Mouse (Mus musculus): ENCODE data around the gene Gbp8.
"Not testable (repeated sequence)": the region's sequence is repeated elsewhere in the genome, so short reads cannot be mapped to it uniquely, and the experiment has no call there.

Gbp8 gene

DNA sequence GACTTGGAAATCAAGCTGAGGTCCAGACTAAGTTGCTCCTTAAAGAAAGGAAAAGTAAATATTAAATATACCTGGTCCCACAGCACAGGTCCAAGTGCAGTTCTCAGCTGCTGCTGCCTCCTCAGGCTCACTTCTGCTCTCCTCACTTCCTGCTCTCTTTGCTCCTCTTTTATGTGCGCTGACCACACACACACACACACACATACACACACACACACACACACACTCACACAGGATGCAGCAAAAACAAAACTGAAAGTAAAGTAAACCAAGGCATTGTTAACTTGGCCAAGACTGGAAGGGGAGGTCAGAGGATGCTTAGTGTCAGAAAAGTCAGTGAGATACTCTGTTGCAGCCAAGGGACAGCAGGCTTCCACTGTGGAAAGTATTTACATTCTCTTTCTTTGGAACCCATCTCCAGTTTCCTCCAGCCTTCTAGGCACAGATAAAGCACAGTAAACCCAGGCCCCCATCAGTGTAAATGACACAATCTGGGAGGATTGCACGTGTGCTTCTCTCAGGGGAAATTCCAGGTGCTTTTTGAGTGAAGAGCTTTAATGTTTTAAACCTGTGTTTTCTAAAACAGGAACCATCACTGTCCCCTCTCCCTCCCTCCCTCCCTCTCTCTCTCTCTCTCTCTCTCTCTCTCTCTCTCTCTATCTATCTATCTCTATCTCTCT is at the start of gene Gbp8, which contains the start of the genes Gbp9 and Gbp4:
TSS of gene Gbp8 (minus strand) at position 132 of the 680 bp plus-strand sequence.
TSS of gene Gbp9 (minus strand) at position 131 of the 680 bp plus-strand sequence.
TSS of gene Gbp4 (minus strand) at position 178 of the 680 bp plus-strand sequence.
- in situ Hi-C loops (cut with MboI; ENCODE audit: low pct_unique_long_range_greater_than_20kb in 1 of 2, low sequenced_read_pairs in 2 of 2, unreplicated experiment in 1 of 2), result not testable (repeated sequence)

GRCm38 (mm10) chr5:105181446-105181845 is 42.1 kb upstream of the Gbp8 start:
- in situ Hi-C loops (cut with MboI; ENCODE audit: low pct_unique_long_range_greater_than_20kb in 1 of 2, low sequenced_read_pairs in 2 of 2, unreplicated experiment in 1 of 2), result no loop called here

DNA sequence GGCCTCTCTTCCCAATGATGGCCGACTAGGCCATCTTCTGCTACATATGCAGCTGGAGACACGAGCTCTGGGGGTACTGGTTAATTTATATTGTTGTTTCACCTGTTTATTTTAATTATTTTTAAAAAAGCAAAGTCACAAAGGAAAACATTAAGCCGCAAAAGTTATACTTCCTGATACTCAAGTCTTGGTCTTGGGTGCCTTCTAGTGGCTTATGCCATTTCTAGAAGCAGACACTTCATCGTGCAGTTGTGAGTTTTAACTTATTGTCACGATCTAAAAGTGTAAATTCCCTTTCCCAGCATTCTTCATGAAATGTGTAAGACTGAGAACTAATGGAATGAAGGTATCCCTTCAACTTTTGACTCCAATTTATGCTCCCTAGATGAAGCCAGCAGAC is 17.2 kb upstream of the Gbp8 start:
- in situ Hi-C loops (cut with MboI; ENCODE audit: low pct_unique_long_range_greater_than_20kb in 1 of 2, low sequenced_read_pairs in 2 of 2, unreplicated experiment in 1 of 2), result no loop called here

DNA sequence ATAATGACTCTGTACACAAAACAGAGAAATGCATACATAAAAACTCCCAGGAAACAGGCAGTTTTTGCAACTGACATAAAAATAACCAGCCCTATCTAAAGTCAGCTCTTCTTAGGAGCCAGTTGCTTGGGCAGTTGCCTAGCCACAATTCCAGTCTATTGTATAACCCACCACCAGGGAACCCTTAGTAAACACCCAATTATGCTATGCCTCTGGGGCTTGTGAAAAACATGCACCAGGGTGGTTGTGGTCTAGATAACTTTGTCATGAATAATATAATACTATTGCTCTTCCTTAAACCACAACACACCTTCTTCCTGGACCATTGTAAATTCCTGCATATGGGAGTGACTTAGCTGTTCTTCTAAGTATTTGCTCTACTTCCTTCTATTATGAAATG is 14.7 kb upstream of the Gbp8 start:
- in situ Hi-C loops (cut with MboI; ENCODE audit: low pct_unique_long_range_greater_than_20kb in 1 of 2, low sequenced_read_pairs in 2 of 2, unreplicated experiment in 1 of 2), result no loop called here

DNA sequence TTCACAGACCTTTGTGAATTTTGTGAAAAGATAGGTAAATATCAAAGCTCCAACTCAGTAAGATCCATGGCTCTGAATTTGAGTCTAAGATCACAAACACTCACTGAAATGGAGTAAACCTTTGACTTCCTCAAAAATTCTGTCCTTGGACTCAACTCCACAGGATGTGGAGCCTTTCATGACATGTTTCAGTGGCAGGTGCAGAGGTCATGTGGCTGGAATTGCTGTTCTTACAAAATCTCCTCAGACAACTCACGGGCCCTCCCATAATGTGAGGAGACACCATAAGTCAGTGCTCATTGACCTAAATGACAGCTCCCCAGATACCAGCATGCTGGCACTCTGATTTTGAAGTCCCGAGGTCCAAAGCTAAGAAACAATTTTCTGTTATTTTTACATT is 8.7 kb upstream of the Gbp8 start:
- in situ Hi-C loops (cut with MboI; ENCODE audit: low pct_unique_long_range_greater_than_20kb in 1 of 2, low sequenced_read_pairs in 2 of 2, unreplicated experiment in 1 of 2), result not testable (repeated sequence)

GRCm38 (mm10) chr5:105146447-105146846 is 7.1 kb upstream of the Gbp8 start:
- in situ Hi-C loops (cut with MboI; ENCODE audit: low pct_unique_long_range_greater_than_20kb in 1 of 2, low sequenced_read_pairs in 2 of 2, unreplicated experiment in 1 of 2), result no loop called here

GRCm38 (mm10) chr5:105145731-105146130 is 6.4 kb upstream of the Gbp8 start:
- in situ Hi-C loops (cut with MboI; ENCODE audit: low pct_unique_long_range_greater_than_20kb in 1 of 2, low sequenced_read_pairs in 2 of 2, unreplicated experiment in 1 of 2), result not testable (repeated sequence)

DNA sequence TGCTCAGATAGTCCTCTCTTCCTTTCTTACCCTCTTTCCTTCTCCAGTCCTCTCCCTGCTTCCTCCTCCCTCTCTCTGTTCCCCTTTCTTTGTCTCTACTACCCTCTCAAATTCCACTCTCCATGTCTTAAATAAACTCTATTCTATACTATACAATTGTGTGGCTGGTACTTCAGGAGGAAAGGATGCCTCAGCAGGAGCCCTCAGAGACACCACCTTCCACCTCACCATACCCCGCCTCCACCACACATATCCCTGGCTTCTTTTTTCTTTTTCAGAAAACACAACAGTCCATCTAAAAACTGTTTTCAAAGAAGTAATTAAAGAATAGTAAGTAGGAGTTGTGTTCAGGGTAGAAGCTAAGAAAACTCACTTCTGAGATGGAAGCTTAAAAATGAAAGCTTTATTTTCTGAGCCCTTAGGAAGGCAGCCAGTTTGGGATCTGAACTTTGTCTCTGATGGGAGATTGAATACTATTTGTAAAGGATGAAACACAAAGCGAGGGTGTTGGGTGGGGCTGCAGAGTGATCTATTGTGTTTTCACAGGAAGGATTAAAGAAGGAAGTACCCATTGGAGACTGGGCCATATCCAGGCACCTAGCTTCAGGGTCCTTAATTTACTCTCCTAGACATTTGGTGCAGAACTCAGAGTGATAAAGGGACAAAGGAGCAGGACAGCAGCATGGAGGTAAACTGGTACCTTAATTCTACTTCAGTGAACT is 910 bp upstream of the Gbp8 start:
- in situ Hi-C loops (cut with MboI; ENCODE audit: low pct_unique_long_range_greater_than_20kb in 1 of 2, low sequenced_read_pairs in 2 of 2, unreplicated experiment in 1 of 2), result not testable (repeated sequence)

DNA sequence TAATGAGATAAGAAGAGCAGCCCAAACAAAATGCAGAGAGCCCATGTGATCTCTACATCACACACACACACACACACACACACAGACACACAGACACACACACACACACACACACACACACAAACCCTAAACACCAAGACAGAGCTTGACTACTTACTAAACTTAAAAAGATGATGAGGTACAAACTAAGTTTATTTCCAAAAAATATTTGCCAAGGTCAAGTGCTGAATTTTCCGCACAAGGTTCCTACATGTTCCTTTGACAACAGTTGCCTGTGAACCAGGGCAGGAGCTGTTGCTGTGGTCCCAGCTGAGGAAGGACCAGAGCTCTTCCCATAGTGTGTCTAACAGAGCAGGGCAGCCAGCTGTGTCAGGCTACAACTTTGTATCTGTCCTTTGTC is 434 bp downstream of the Gbp8 start:
- in situ Hi-C loops (cut with MboI; ENCODE audit: low pct_unique_long_range_greater_than_20kb in 1 of 2, low sequenced_read_pairs in 2 of 2, unreplicated experiment in 1 of 2), result no loop called here

- in situ Hi-C loops (cut with MboI; ENCODE audit: low pct_unique_long_range_greater_than_20kb in 1 of 2, low sequenced_read_pairs in 2 of 2, unreplicated experiment in 1 of 2), result not testable (repeated sequence)
These were observed 2.5 kb downstream of the Gbp8 start for GRCm38 (mm10) chr5:105136706-105137304.

DNA sequence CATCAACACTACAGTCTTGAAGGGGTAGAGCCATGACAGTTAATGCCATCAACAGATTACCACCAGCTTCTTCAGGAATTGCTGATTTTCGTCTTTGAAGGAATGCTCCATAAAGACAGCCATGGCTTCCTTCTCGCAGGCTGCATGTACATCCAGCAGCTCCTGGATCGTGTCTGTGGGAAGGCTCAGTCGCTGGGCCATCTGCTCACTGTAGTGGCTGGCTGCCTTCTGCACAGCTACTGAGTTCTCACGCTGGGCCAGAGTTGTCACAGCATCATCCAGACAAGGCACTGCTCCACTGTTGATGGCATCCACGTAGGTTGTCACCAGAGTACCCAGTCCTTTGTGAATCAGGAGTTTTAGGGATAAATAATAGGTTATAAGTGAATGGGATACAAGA is 17.6 kb downstream of the Gbp8 start:
- in situ Hi-C loops (cut with MboI; ENCODE audit: low pct_unique_long_range_greater_than_20kb in 1 of 2, low sequenced_read_pairs in 2 of 2, unreplicated experiment in 1 of 2), result not testable (repeated sequence)

DNA sequence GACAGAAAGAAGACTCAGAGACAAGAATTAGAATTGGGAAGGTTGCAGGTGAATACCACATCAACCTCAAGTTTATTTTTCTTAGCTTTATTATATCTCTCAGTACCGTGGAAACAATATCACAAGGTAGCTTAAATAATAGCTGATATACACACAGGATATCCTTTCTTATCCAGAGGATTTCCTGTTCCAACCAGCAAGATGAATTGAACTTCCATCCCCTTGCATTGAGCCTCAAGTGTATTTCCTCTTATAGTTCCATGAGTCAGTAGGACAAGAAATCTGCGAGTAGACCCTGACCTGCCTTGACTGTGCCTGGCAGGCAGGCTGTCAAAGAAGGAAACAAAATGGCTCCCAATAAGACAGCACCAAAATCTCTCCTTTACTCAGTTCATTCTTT is 23.6 kb downstream of the Gbp8 start:
- in situ Hi-C loops (cut with MboI; ENCODE audit: low pct_unique_long_range_greater_than_20kb in 1 of 2, low sequenced_read_pairs in 2 of 2, unreplicated experiment in 1 of 2), result no loop called here

GRCm38 (mm10) chr5:105114696-105115095 is 24.6 kb downstream of the Gbp8 start:
- in situ Hi-C loops (cut with MboI; ENCODE audit: low pct_unique_long_range_greater_than_20kb in 1 of 2, low sequenced_read_pairs in 2 of 2, unreplicated experiment in 1 of 2), result no loop called here

DNA sequence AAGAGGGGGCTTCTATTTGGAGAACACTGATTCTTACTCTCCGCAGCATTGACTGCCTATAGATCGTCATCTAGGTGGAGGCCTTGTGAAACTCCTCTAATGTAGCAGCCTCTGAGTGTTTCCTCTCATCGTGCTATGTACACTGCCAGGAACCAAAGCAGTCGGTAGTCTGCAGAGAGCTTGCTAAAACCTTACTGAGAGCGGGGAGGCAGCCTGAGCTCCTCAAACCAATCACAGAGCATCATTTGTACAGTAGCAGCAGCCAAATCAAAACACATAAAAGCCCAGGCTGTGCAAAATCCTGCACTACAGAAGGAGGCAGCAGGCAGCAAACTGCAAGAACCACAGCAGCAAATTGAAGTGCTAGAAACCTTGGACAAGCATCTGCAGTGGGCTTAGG is 25.7 kb downstream of the Gbp8 start:
- in situ Hi-C loops (cut with MboI; ENCODE audit: low pct_unique_long_range_greater_than_20kb in 1 of 2, low sequenced_read_pairs in 2 of 2, unreplicated experiment in 1 of 2), result no loop called here

GRCm38 (mm10) chr5:105110271-105110852 is 29.0 kb downstream of the Gbp8 start:
- in situ Hi-C loops (cut with MboI; ENCODE audit: low pct_unique_long_range_greater_than_20kb in 1 of 2, low sequenced_read_pairs in 2 of 2, unreplicated experiment in 1 of 2), result not testable (repeated sequence)

DNA sequence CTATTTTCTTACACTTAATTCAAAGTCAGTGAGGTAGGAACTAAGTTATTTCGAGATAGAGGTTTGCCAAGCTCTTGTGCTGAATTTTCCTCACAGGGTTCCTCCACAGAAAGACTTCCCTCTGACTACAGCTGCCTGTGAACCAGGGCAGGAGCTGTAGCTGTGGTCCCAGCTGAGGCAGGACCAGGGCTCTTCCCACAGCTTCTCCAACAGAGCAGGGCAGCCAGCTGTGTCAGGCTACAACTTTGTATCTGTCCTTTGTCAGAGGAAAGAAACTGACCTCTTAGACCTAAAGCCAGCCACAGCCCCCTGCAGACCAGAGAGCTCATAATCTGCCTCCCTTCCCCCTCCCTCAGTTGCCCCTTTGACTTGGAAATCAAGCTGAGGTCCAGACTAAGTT is 29.6 kb downstream of the Gbp8 start:
- in situ Hi-C loops (cut with MboI; ENCODE audit: low pct_unique_long_range_greater_than_20kb in 1 of 2, low sequenced_read_pairs in 2 of 2, unreplicated experiment in 1 of 2), result not testable (repeated sequence)

DNA sequence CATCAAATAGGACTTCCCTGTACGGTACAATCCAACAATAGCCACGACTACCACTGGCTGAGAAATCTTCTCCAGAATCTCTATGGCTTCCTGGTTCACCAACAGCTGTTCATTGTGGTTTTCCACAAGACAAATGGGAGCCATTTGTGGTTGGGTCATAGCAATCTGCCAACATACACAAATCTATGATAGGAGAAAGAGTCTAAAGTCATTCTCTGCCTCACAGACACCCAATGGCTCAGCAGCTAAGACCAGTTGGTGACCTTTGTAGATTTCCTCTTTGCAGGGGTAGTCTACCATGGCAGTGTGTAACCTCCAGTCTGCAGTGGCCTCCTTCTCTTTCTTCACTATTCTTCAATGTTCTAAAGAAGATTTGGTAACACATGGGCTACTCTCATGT is 33.7 kb downstream of the Gbp8 start:
- in situ Hi-C loops (cut with MboI; ENCODE audit: low pct_unique_long_range_greater_than_20kb in 1 of 2, low sequenced_read_pairs in 2 of 2, unreplicated experiment in 1 of 2), result not testable (repeated sequence)

DNA sequence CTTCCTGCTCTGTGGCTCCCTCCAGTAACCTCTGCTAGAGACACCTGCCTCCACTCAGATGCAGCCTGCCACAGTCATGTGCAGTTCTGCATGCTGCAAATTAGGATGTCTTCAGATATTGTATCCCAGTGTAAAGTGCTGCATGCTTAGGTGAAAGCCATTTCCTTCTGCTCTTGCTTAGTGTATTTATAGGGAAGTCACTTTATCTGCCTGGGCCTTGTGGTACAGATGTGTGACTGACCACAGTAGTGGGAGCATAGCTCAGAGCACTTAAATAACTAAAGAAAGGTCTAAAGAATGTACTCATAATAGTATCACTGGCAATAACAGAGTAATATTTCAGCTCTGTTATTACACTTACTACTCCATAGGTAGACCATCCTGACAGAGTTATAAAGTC is 57.4 kb downstream of the Gbp8 start:
- in situ Hi-C loops (cut with MboI; ENCODE audit: low pct_unique_long_range_greater_than_20kb in 1 of 2, low sequenced_read_pairs in 2 of 2, unreplicated experiment in 1 of 2), result no loop called here

GRCm38 (mm10) chr5:105068356-105068755 is 71.0 kb downstream of the Gbp8 start:
- in situ Hi-C loops (cut with MboI; ENCODE audit: low pct_unique_long_range_greater_than_20kb in 1 of 2, low sequenced_read_pairs in 2 of 2, unreplicated experiment in 1 of 2), result not testable (repeated sequence)

All from mouse embryonic stem cell (cell line).